Mouse (Mus musculus) ES-E14 (cell line): Measurements from ENCODE around the gene Ap4e1.
"Not testable (repeated sequence)": the region's sequence is repeated elsewhere in the genome, so short reads cannot be mapped to it uniquely, and the experiment has no call there.

Experiments used
- MAFK ChIP-seq: IDR thresholded peaks from 2 replicates; pipeline ENCODE4 v1.6.1; 2014; ENCODE audit warnings: mild to moderate bottlenecking, low read depth, low read length, inconsistent platforms; ENCODE audit not compliant: insufficient read depth
- ZNF384 ChIP-seq: IDR thresholded peaks from 2 replicates; pipeline ENCODE4 v1.6.1; 2012; ENCODE audit warnings: low read depth, low read length, inconsistent platforms

DNA sequence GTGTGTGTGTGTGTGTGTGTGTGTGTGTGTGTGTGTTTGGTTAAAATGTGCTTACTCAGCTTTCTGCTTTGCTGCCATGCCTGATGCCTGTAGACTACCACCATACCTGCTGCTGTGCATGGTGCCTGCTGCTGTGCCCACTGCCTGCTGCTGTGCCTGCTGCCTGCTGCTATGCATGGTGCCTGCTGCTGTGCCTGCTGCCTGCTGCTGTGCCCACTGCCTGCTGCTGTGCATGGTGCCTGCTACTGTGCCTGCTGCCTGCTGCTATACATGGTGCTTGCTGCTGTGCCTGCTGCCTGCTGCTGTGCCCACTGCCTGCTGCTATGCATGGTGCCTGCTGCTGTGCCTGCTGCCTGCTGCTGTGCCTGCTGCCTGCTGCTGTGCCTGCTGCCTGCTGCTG lies 81.6 kb downstream of the Ap4e1 start:
- TF ChIP-seq ZNF384, result not testable (repeated sequence)
- TF ChIP-seq MAFK, result 0 out of 2 replicates have a peak, but pooled peaks have one; percentile 28
